ENCODE assay signal across 13 mouse cellular contexts in the genomic region with DNA sequence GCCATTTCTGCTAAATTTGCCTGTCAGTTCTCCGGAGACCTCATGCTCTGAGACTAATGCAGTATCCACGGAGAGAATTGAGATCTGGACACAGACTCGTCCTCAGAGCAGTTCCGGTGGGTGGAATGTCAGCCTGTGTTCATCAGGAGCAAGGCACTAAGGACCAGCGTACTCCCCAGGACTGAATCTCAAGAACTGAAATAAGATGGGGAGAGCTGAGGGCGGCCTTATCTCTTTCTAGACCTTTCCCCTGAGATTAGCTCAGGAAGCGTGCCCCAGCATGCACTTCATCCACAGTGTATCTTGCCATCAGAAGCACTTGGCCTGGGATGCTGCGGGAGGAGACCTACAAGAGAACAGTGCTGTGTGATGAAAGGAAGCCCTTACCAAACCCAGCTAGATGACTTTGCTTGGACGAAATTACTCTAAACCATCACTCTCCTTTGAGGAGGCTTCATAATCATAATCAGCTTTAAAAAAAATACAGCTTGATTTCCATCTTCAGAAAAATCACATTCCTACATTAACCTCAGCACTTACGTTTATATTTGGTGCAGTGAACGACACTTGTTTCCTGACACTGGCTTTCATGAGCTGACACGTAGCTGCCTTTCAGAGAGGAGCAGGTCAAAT.
"Had no signal": no experiment of that assay in that cellular context is flagged by ENCODE, and none has a peak within 500 bp of the region (broad histone marks: within the 10 kb centered on the region; RNA-seq: fewer than 3 reads in every experiment).

No protein-coding gene starts in this region.

- H3K27me3 ChIP-seq: neural tube, embryonic 15.5 days had no signal

- H3K36me3 ChIP-seq: limb, embryonic 10.5 days; midbrain, embryonic 10.5 days; neural tube, embryonic 15.5 days had no signal

- H3K4me2 ChIP-seq: neural tube, embryonic 15.5 days had no signal

- DNase-seq: kidney, adult 11 months; kidney, adult 9 months; kidney, postnatal 36 days; midbrain, embryonic 14.5 days; right cerebral cortex, adult 18-20 months; right cerebral cortex, postnatal 25 days; thymus, postnatal 36 days had no signal

- ATAC-seq: inflammation-experienced regulatory T-cells, adult 6 months had no signal

- H3K9me3 ChIP-seq: limb, embryonic 10.5 days; neural tube, embryonic 15.5 days had no signal

- H3K27ac ChIP-seq: kidney, postnatal 0 days; limb, embryonic 10.5 days; midbrain, embryonic 10.5 days; neural tube, embryonic 15.5 days had no signal

- H3K4me3 ChIP-seq: limb, embryonic 10.5 days; midbrain, embryonic 10.5 days; myocyte; neural tube, embryonic 15.5 days had no signal

- H3K4me1 ChIP-seq: midbrain, embryonic 10.5 days; neural tube, embryonic 15.5 days had no signal

- H3K9ac ChIP-seq: neural tube, embryonic 15.5 days had no signal
